Comparison of ENCODE assay signal across 8 mouse cellular contexts in the genomic region with DNA sequence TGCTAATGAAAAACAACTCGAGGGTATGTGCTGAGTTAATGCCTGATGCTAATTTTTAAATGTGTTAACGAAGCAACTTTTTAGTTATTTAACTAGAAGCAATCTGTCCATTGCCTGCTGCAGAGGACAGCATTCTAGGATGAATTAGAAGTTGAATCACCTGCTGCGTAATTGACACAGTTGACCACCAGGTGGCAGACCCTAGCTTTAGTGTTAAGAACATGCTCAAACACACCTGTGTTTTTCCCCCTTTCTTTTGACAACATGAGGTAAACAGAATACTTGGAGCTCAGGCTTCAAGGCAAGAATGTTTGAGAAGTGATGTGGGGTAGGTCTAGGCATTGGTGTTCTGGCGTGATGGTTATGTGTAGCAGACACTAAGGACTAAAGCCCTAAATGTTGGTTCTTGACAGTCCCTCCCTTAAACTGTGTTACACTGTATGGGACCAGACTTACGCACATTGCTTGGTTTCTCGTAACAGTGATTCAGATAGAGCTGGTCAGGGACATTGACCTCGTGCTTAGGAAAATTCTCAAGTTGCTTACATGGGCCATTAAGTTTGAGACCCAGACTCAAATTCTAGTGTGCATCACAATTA. TPM values are rescaled to one million over a fixed set of nuclear protein-coding genes. Genes with fewer than 3 reads are reported as not detected.
DNase-seq lines count a peak whose midpoint lies in the region; ATAC-seq lines count a peak whose summit lies in the region.

No protein-coding gene starts in this region.

- H3K27ac ChIP-seq in forebrain, embryonic 13.5 days, result no peak overlapping the region
- no peak overlapping the region for H3K27ac ChIP-seq in intestine, embryonic 15.5 days

- H3K4me3 ChIP-seq in forebrain, embryonic 13.5 days, result no peak overlapping the region
- no peak overlapping the region for H3K4me3 ChIP-seq in intestine, embryonic 15.5 days (replicated peaks)

- 49% methylated on average over 7 of the region's 7 CpGs for WGBS in forebrain, embryonic 13.5 days
- whole genome bisulfite sequencing in intestine, embryonic 15.5 days, result 48% methylated on average over 7 of the region's 7 CpGs

- no peak overlapping the region for H3K9ac ChIP-seq in forebrain, embryonic 13.5 days
- no peak overlapping the region for H3K9ac ChIP-seq in intestine, embryonic 15.5 days

- no peak overlapping the region for H3K4me2 ChIP-seq in forebrain, embryonic 13.5 days
- H3K4me2 ChIP-seq in intestine, embryonic 15.5 days (replicated peaks), result no peak overlapping the region

- ATAC-seq in CD4-positive, CD25-positive, alpha-beta regulatory T cell, adult 4 months, result peak; percentile 57
- ATAC-seq in forebrain, embryonic 13.5 days, result peak; percentile 67; the same call in 1 of the 2 replicates
- ATAC-seq in intestine, embryonic 15.5 days, result peak; percentile 63; the same call in 1 of the 2 replicates
- peak; percentile 89 for ATAC-seq in neutrophil, adult 5-6 weeks (ENCODE audit: extremely low read depth, insufficient number of reproducible peaks, low FRiP score, poor library complexity, severe bottlenecking)
- no peak for ATAC-seq in erythroid progenitor cell, adult 5-6 weeks (replicated peaks; ENCODE audit: low FRiP score, poor library complexity, severe bottlenecking)

- no peaks in the 10 kb centered on the region for H3K4me1 ChIP-seq in forebrain, embryonic 13.5 days
- H3K4me1 ChIP-seq in intestine, embryonic 15.5 days (replicated peaks), result no peaks in the 10 kb centered on the region

- no peaks in the 10 kb centered on the region for H3K9me3 ChIP-seq in forebrain, embryonic 13.5 days (replicated peaks)
- H3K9me3 ChIP-seq in intestine, embryonic 15.5 days, result no peaks in the 10 kb centered on the region

- H3K36me3 ChIP-seq in forebrain, embryonic 13.5 days (ENCODE audit: poor library complexity, severe bottlenecking), result peaks cover 10% of the 10 kb centered on the region; the same call in 1 of the 2 replicates
- H3K36me3 ChIP-seq in intestine, embryonic 15.5 days, result peaks cover 2% of the 10 kb centered on the region; the same call in 1 of the 2 replicates

- H3K27me3 ChIP-seq in forebrain, embryonic 13.5 days, result no peaks in the 10 kb centered on the region
- H3K27me3 ChIP-seq in intestine, embryonic 15.5 days (replicated peaks), result no peaks in the 10 kb centered on the region

- peak; percentile 75 for DNase-seq in 3T3-L1 (ENCODE audit: low read depth, low spot score)
- peak; percentile 26 for DNase-seq in c-Kit-positive CD71-negative TER-119-negative erythroid progenitor cells, embryonic 14.5 days (ENCODE audit: low read depth)
- peak; percentile 26 to 38 for DNase-seq in lung, adult 18-20 months

RNA-seq across cellular contexts. Expression of a gene that starts 22.8 kb away (rescaled TPM):
- polyA plus RNA-seq in CD4-positive, CD25-positive, alpha-beta regulatory T cell, adult 4 months (2017; shearing (Covaris generic)), result not detected
- 2.2 and 2.3 TPM in 2 replicates for polyA plus RNA-seq in forebrain, embryonic 13.5 days (2015; fragmentation: Nextera tagmentation; extraction: Ambion mirVana)
- 6.7 and 8.3 TPM in 2 replicates for polyA plus RNA-seq in intestine, embryonic 15.5 days (2015; fragmentation: Nextera tagmentation; extraction: Ambion mirVana)
- 0.12 TPM in 2 replicates for total RNA-seq in neutrophil, adult 5-6 weeks (2017)
- total RNA-seq in erythroid progenitor cell, adult 5-6 weeks (2015; ENCODE audit: low replicate concordance), result not detected in 2 replicates
- not detected in 2 replicates for total RNA-seq in erythroid progenitor cell, adult 5-6 weeks (2017; ENCODE audit: low replicate concordance)

RNA-seq across cellular contexts. Expression of a gene that starts 58.7 kb away (rescaled TPM):
- under 1 TPM in 1 of 2 experiments, not detected in 1; 0.48 TPM for polyA plus RNA-seq in CD4-positive, CD25-positive, alpha-beta regulatory T cell, adult 4 months (2017; shearing (Covaris generic))
- 4.5 and 4.9 TPM in 2 replicates for polyA plus RNA-seq in forebrain, embryonic 13.5 days (2015; fragmentation: Nextera tagmentation; extraction: Ambion mirVana)
- 1.9 and 2.0 TPM in 2 replicates for polyA plus RNA-seq in intestine, embryonic 15.5 days (2015; fragmentation: Nextera tagmentation; extraction: Ambion mirVana)
- total RNA-seq in neutrophil, adult 5-6 weeks (2017), result 15.8 and 18.3 TPM in 2 replicates
- total RNA-seq in erythroid progenitor cell, adult 5-6 weeks (2015; ENCODE audit: low replicate concordance), result 2.1 and 5.0 TPM in 2 replicates
- total RNA-seq in erythroid progenitor cell, adult 5-6 weeks (2017; ENCODE audit: low replicate concordance), result not detected in 2 replicates
